Mouse (Mus musculus) lung, embryonic 15.5 days (tissue): Measurements from ENCODE around the gene Cdc34. TPM values are rescaled to one million over a fixed set of nuclear protein-coding genes. Genes with fewer than 3 reads are reported as not detected.

Source experiments
- ATAC-seq: fragments of 200-750 bp; cut with Nextera tagmentation; 2 replicates; pipeline ENCODE4 v1.8.0; 2017; ENCODE audit warnings: moderate number of reproducible peaks, borderline replicate concordance; ENCODE audit not compliant: low FRiP score, low TSS enrichment; ENCODE audit errors: extremely low read depth
- H3K27ac ChIP-seq: fragments of 300-500 bp; sonication (generic); 2 replicates; pipeline ENCODE4 v1.5.1; 2015; ENCODE audit warnings: moderate library complexity, mild to moderate bottlenecking, inconsistent platforms
- H3K27me3 ChIP-seq: fragments of 300-500 bp; sonication (generic); 2 replicates; pipeline ENCODE4 v1.6.1; 2015; ENCODE audit warnings: inconsistent platforms
- H3K36me3 ChIP-seq: fragments of 300-500 bp; sonication (generic); 2 replicates; pipeline ENCODE4 v1.6.1; 2015; ENCODE audit warnings: inconsistent platforms
- H3K4me1 ChIP-seq: fragments of 300-500 bp; sonication (generic); 2 replicates; pipeline ENCODE4 v1.6.1; 2015; ENCODE audit warnings: inconsistent platforms
- H3K4me2 ChIP-seq: fragments of 300-500 bp; sonication (generic); 2 replicates; pipeline ENCODE4 v1.6.1; 2015; ENCODE audit warnings: inconsistent platforms, mild to moderate bottlenecking, moderate library complexity
- H3K4me3 ChIP-seq: fragments of 300-500 bp; sonication (generic); 2 replicates; pipeline ENCODE4 v1.5.1; 2015; ENCODE audit warnings: mild to moderate bottlenecking, inconsistent platforms
- H3K9ac ChIP-seq: fragments of 300-500 bp; sonication (generic); 2 replicates; pipeline ENCODE4 v1.6.1; 2015; ENCODE audit warnings: inconsistent platforms
- H3K9me3 ChIP-seq: fragments of 300-500 bp; sonication (generic); 2 replicates; pipeline ENCODE4 v1.6.1; 2016; ENCODE audit warnings: inconsistent platforms
- WGBS: fragments of 180-500 bp; shearing (Covaris S2); methylation state at CpG from one replicate; pipeline ENCODE4 v1.1.7; 2015; 5-methylcytosine and 5-hydroxymethylcytosine counted together
- polyA plus RNA-seq: library from polyadenylated mRNA; unstranded; fragments of >200 nt; fragmentation: Nextera tagmentation; extraction: Ambion mirVana; gene quantifications from 2 replicates; pipeline ENCODE4 v1.2.1, GENCODE M21; 2015

Gene Cdc34
- polyA plus RNA-seq, 1 experiment from 2014 or later, result 82.0 TPM

- Histone ChIP-seq H3K36me3 (peaks cover 54% of the 10 kb centered on the region), H3K9ac (no peak overlapping the region), H3K9me3 (no peaks in the 10 kb centered on the region), H3K4me3 (no peak overlapping the region), H3K4me2 (no peak overlapping the region), H3K27ac (no peak overlapping the region), H3K4me1 (peaks cover 16% of the 10 kb centered on the region), H3K27me3 (no peaks in the 10 kb centered on the region)
- 98% methylated on average over 6 of the region's 6 CpGs for WGBS
- ATAC-seq, result no peak
Observed at GRCm38 (mm10) chr10:79687513-79687912, 5.5 kb downstream of the Cdc34 start.

- no peaks in the 10 kb centered on the region for H3K9me3 ChIP-seq
- peaks cover 7% of the 10 kb centered on the region for H3K4me1 ChIP-seq
- no peaks in the 10 kb centered on the region for H3K27me3 ChIP-seq
- H3K4me2 ChIP-seq, result no peak within 1 kb of the TSS
- no peak within 1 kb of the TSS for H3K4me3 ChIP-seq
- H3K27ac ChIP-seq, result no peak within 1 kb of the TSS
- H3K36me3 ChIP-seq, result peaks cover 54% of the 10 kb centered on the region
- H3K9ac ChIP-seq, result no peak within 1 kb of the TSS
- no peak for ATAC-seq
- WGBS, result 82% methylated on average over 4 of the region's 4 CpGs
Observed at GRCm38 (mm10) chr10:79688720-79689119, 6.7 kb downstream of the Cdc34 start, which contains the start of gene Gzmm. TSS of gene Gzmm (plus strand) at chr10:79689020.

- Histone ChIP-seq H3K4me3 (no peak overlapping the region), H3K9me3 (no peaks in the 10 kb centered on the region), H3K4me2 (no peak overlapping the region), H3K36me3 (peaks cover 52% of the 10 kb centered on the region), H3K9ac (no peak overlapping the region), H3K4me1 (peaks cover 2% of the 10 kb centered on the region; the same call in 1 of the 2 replicates), H3K27ac (no peak overlapping the region), H3K27me3 (no peaks in the 10 kb centered on the region)
- 84% methylated on average over 3 of the region's 3 CpGs for WGBS
- ATAC-seq, result no peak
Observed at GRCm38 (mm10) chr10:79689178-79689577, 7.2 kb downstream of the Cdc34 start.

GRCm38 (mm10) chr10:79691986-79692548 is 10.1 kb downstream of the Cdc34 start:
- Histone ChIP-seq H3K27ac (no peak overlapping the region), H3K4me3 (no peak overlapping the region), H3K4me2 (no peak overlapping the region), H3K9me3 (no peaks in the 10 kb centered on the region), H3K4me1 (peaks cover 18% of the 10 kb centered on the region), H3K9ac (no peak overlapping the region), H3K36me3 (peaks cover 23% of the 10 kb centered on the region), H3K27me3 (no peaks in the 10 kb centered on the region)
- 93% methylated on average over 2 of the region's 2 CpGs for WGBS
- no peak for ATAC-seq

GRCm38 (mm10) chr10:79693580-79694378 is 11.8 kb downstream of the Cdc34 start:
- H3K4me2 ChIP-seq, result no peak overlapping the region
- ATAC-seq, result no peak
- H3K27me3 ChIP-seq, result no peaks in the 10 kb centered on the region
- no peak overlapping the region for H3K9ac ChIP-seq
- H3K27ac ChIP-seq, result no peak overlapping the region
- H3K4me3 ChIP-seq, result no peak overlapping the region
- H3K9me3 ChIP-seq, result no peaks in the 10 kb centered on the region
- WGBS, result 63% methylated on average over 12 of the region's 12 CpGs
- peaks cover 6% of the 10 kb centered on the region for H3K36me3 ChIP-seq
- H3K4me1 ChIP-seq, result peaks cover 33% of the 10 kb centered on the region

GRCm38 (mm10) chr10:79694379-79694655 is 12.3 kb downstream of the Cdc34 start:
- WGBS, result 72% methylated on average over 6 of the region's 6 CpGs
- Histone ChIP-seq H3K9ac (no peak overlapping the region), H3K4me1 (peaks cover 33% of the 10 kb centered on the region), H3K27me3 (no peaks in the 10 kb centered on the region), H3K36me3 (peaks cover under 1% of the 10 kb centered on the region; the same call in 1 of the 2 replicates), H3K9me3 (no peaks in the 10 kb centered on the region), H3K27ac (no peak overlapping the region), H3K4me3 (no peak overlapping the region), H3K4me2 (no peak overlapping the region)
- no peak for ATAC-seq

- Histone ChIP-seq H3K27me3 (no peaks in the 10 kb centered on the region), H3K9me3 (no peaks in the 10 kb centered on the region), H3K4me1 (peaks cover 34% of the 10 kb centered on the region), H3K4me2 (peak overlapping the region; percentile 33; the same call in 1 of the 2 replicates), H3K4me3 (no peak overlapping the region), H3K9ac (peak overlapping the region; percentile 8; the same call in 1 of the 2 replicates), H3K36me3 (no peaks in the 10 kb centered on the region), H3K27ac (peak overlapping the region; percentile 93)
- WGBS, result 48% methylated on average over 13 of the region's 13 CpGs
- no peak; the same call in 1 of the 2 replicates for ATAC-seq
Observed at GRCm38 (mm10) chr10:79695231-79696128, 13.5 kb downstream of the Cdc34 start.

GRCm38 (mm10) chr10:79696129-79696651 is 14.2 kb downstream of the Cdc34 start:
- 0 out of 2 replicates have a peak, but pooled peaks have one; percentile 10 for ATAC-seq
- H3K9ac ChIP-seq, result peak overlapping the region; percentile 12; the same call in 1 of the 2 replicates
- H3K9me3 ChIP-seq, result no peaks in the 10 kb centered on the region
- H3K27ac ChIP-seq, result peak overlapping the region; percentile 93
- H3K4me1 ChIP-seq, result peaks cover 40% of the 10 kb centered on the region
- H3K27me3 ChIP-seq, result no peaks in the 10 kb centered on the region
- H3K4me3 ChIP-seq, result no peak overlapping the region
- WGBS, result 37% methylated on average over 9 of the region's 9 CpGs
- no peaks in the 10 kb centered on the region for H3K36me3 ChIP-seq
- H3K4me2 ChIP-seq, result peak overlapping the region; percentile 33; the same call in 1 of the 2 replicates

- Histone ChIP-seq H3K4me2 (no peak overlapping the region), H3K9me3 (no peaks in the 10 kb centered on the region), H3K27me3 (no peaks in the 10 kb centered on the region), H3K4me3 (no peak overlapping the region), H3K36me3 (no peaks in the 10 kb centered on the region), H3K4me1 (peaks cover 50% of the 10 kb centered on the region), H3K27ac (peak overlapping the region; percentile 93), H3K9ac (no peak overlapping the region)
- WGBS, result 30% methylated on average over 6 of the region's 6 CpGs
- ATAC-seq, result peak; percentile 30; the same call in 1 of the 2 replicates
Observed at GRCm38 (mm10) chr10:79697916-79698315, 15.9 kb downstream of the Cdc34 start.

GRCm38 (mm10) chr10:79698459-79698858 is 16.5 kb downstream of the Cdc34 start:
- ATAC-seq, result no peak
- Histone ChIP-seq H3K4me3 (no peak overlapping the region), H3K27ac (peak overlapping the region; percentile 93), H3K4me2 (no peak overlapping the region), H3K4me1 (peaks cover 50% of the 10 kb centered on the region), H3K27me3 (no peaks in the 10 kb centered on the region), H3K36me3 (no peaks in the 10 kb centered on the region), H3K9me3 (no peaks in the 10 kb centered on the region), H3K9ac (no peak overlapping the region)
- 91% methylated on average over 6 of the region's 6 CpGs for WGBS

GRCm38 (mm10) chr10:79700676-79701075 is 18.7 kb downstream of the Cdc34 start:
- no peak overlapping the region for H3K4me2 ChIP-seq
- 30% methylated on average over 7 of the region's 7 CpGs for WGBS

More at GRCm38 (mm10) chr10:79700676-79701075, 18.7 kb downstream of the Cdc34 start:
- Histone ChIP-seq H3K9me3 (no peaks in the 10 kb centered on the region), H3K4me3 (no peak overlapping the region), H3K9ac (peak overlapping the region; percentile 4; the same call in 1 of the 2 replicates), H3K27me3 (no peaks in the 10 kb centered on the region), H3K27ac (peak overlapping the region; percentile 96), H3K4me1 (peaks cover 55% of the 10 kb centered on the region), H3K36me3 (no peaks in the 10 kb centered on the region)
- no peak for ATAC-seq
